Mouse (Mus musculus): ENCODE measurements around the gene Sntg2.

The Sntg2 gene

GRCm38 (mm10) chr12:30202763-30203162, 170.4 kb downstream of the Sntg2 start:
- DNase-seq (ENCODE audit: low read depth, low spot score), result no peak

- no peak for DNase-seq (ENCODE audit: low read depth, low spot score)
Observed at GRCm38 (mm10) chr12:30201031-30201430, 172.1 kb downstream of the Sntg2 start.

GRCm38 (mm10) chr12:30200621-30201020, 172.6 kb downstream of the Sntg2 start:
- no peak for DNase-seq (ENCODE audit: low read depth, low spot score)

GRCm38 (mm10) chr12:30199735-30200134, 173.4 kb downstream of the Sntg2 start:
- no peak for DNase-seq (ENCODE audit: low read depth, low spot score)

GRCm38 (mm10) chr12:30198250-30198649, 174.9 kb downstream of the Sntg2 start:
- no peak for DNase-seq (ENCODE audit: low read depth, low spot score)

GRCm38 (mm10) chr12:30181721-30182120, 191.5 kb downstream of the Sntg2 start:
- DNase-seq (ENCODE audit: low read depth, low spot score), result no peak

- DNase-seq (ENCODE audit: low read depth, low spot score), result no peak
Observed at GRCm38 (mm10) chr12:30179623-30180022, 193.6 kb downstream of the Sntg2 start.

GRCm38 (mm10) chr12:30177966-30178365, 195.2 kb downstream of the Sntg2 start:
- no peak for DNase-seq (ENCODE audit: low read depth, low spot score)

GRCm38 (mm10) chr12:30177529-30177928, 195.6 kb downstream of the Sntg2 start:
- DNase-seq (ENCODE audit: low read depth, low spot score), result no peak

- DNase-seq (ENCODE audit: low read depth, low spot score), result no peak
Observed at GRCm38 (mm10) chr12:30168491-30168890, 204.7 kb downstream of the Sntg2 start.

GRCm38 (mm10) chr12:30164538-30164937, 208.6 kb downstream of the Sntg2 start:
- DNase-seq (ENCODE audit: low read depth, low spot score), result no peak

- no peak for DNase-seq (ENCODE audit: low read depth, low spot score)
Observed at GRCm38 (mm10) chr12:30164005-30164404, 209.2 kb downstream of the Sntg2 start.

GRCm38 (mm10) chr12:30161731-30162406, 211.3 kb downstream of the Sntg2 start:
- no peak for DNase-seq (ENCODE audit: low read depth, low spot score)

GRCm38 (mm10) chr12:30160475-30160874, 212.7 kb downstream of the Sntg2 start:
- no peak for DNase-seq (ENCODE audit: low read depth, low spot score)

GRCm38 (mm10) chr12:30159788-30160187, 213.4 kb downstream of the Sntg2 start:
- DNase-seq (ENCODE audit: low read depth, low spot score), result no peak

GRCm38 (mm10) chr12:30154079-30154673, 219.0 kb downstream of the Sntg2 start:
- DNase-seq (ENCODE audit: low read depth, low spot score), result no peak

GRCm38 (mm10) chr12:30142085-30142484, 231.1 kb downstream of the Sntg2 start:
- DNase-seq (ENCODE audit: low read depth, low spot score), result no peak

- DNase-seq (ENCODE audit: low read depth, low spot score), result no peak
Observed at GRCm38 (mm10) chr12:30132524-30132923, 240.7 kb downstream of the Sntg2 start, which contains the start of gene Tpo. Tpo (minus strand) TSS chr12:30132624.

- DNase-seq (ENCODE audit: low read depth, low spot score), result no peak
Observed at GRCm38 (mm10) chr12:30129411-30129716, 243.8 kb downstream of the Sntg2 start.

- DNase-seq (ENCODE audit: low read depth, low spot score), result no peak
Observed at GRCm38 (mm10) chr12:30128561-30129410, 244.4 kb downstream of the Sntg2 start.

All from CD4-positive helper T cell, adult 2 months (primary cell).